Mouse (Mus musculus): Measurements from ENCODE around the gene Rapgef6.
A peak's percentile ranks its signal among the peaks of the same experiment; 100 is the strongest.

The Rapgef6 gene

GRCm38 (mm10) chr11:54522529-54523430, at the start of gene Rapgef6:
Gene Rapgef6, plus strand, starts transcription at chr11:54522847.
- DNase-seq (ENCODE audit: low read depth, low spot score), result peak; percentile 98

GRCm38 (mm10) chr11:54478414-54478813, 44.2 kb upstream of the Rapgef6 start:
- DNase-seq (ENCODE audit: low read depth, low spot score), result peak; percentile 13

- no peak for DNase-seq (ENCODE audit: low read depth, low spot score)
Measured at GRCm38 (mm10) chr11:54486041-54486440, 36.6 kb upstream of the Rapgef6 start.

- DNase-seq (ENCODE audit: low read depth, low spot score), result no peak
Measured at GRCm38 (mm10) chr11:54491946-54492558, 30.6 kb upstream of the Rapgef6 start.

- DNase-seq (ENCODE audit: low read depth, low spot score), result no peak
Measured at GRCm38 (mm10) chr11:54492559-54492958, 30.1 kb upstream of the Rapgef6 start.

GRCm38 (mm10) chr11:54499838-54500237, 22.8 kb upstream of the Rapgef6 start:
- DNase-seq (ENCODE audit: low read depth, low spot score), result no peak

GRCm38 (mm10) chr11:54502546-54503245, 20.0 kb upstream of the Rapgef6 start:
- no peak for DNase-seq (ENCODE audit: low read depth, low spot score)

GRCm38 (mm10) chr11:54513584-54513983, 9.1 kb upstream of the Rapgef6 start:
- DNase-seq (ENCODE audit: low read depth, low spot score), result no peak

GRCm38 (mm10) chr11:54521927-54522528, 619 bp upstream of the Rapgef6 start:
- DNase-seq (ENCODE audit: low read depth, low spot score), result peak; percentile 14

- DNase-seq (ENCODE audit: low read depth, low spot score), result no peak
Measured at GRCm38 (mm10) chr11:54523431-54524001, 869 bp downstream of the Rapgef6 start.

- no peak for DNase-seq (ENCODE audit: low read depth, low spot score)
Measured at GRCm38 (mm10) chr11:54528002-54528401, 5.4 kb downstream of the Rapgef6 start.

GRCm38 (mm10) chr11:54530391-54530790, 7.7 kb downstream of the Rapgef6 start:
- DNase-seq (ENCODE audit: low read depth, low spot score), result no peak

- no peak for DNase-seq (ENCODE audit: low read depth, low spot score)
Measured at GRCm38 (mm10) chr11:54530916-54531315, 8.3 kb downstream of the Rapgef6 start.

- DNase-seq (ENCODE audit: low read depth, low spot score), result no peak
Measured at GRCm38 (mm10) chr11:54533834-54534233, 11.2 kb downstream of the Rapgef6 start.

GRCm38 (mm10) chr11:54534871-54535270, 12.2 kb downstream of the Rapgef6 start:
- peak; percentile 58 for DNase-seq (ENCODE audit: low read depth, low spot score)

- no peak for DNase-seq (ENCODE audit: low read depth, low spot score)
Measured at GRCm38 (mm10) chr11:54539031-54539430, 16.4 kb downstream of the Rapgef6 start.

GRCm38 (mm10) chr11:54539486-54539885, 16.8 kb downstream of the Rapgef6 start:
- no peak for DNase-seq (ENCODE audit: low read depth, low spot score)

- no peak for DNase-seq (ENCODE audit: low read depth, low spot score)
Measured at GRCm38 (mm10) chr11:54540328-54540727, 17.7 kb downstream of the Rapgef6 start.

GRCm38 (mm10) chr11:54542414-54542813, 19.8 kb downstream of the Rapgef6 start:
- DNase-seq (ENCODE audit: low read depth, low spot score), result no peak

GRCm38 (mm10) chr11:54554970-54555369, 32.3 kb downstream of the Rapgef6 start:
- no peak for DNase-seq (ENCODE audit: low read depth, low spot score)

- DNase-seq (ENCODE audit: low read depth, low spot score), result no peak
Measured at GRCm38 (mm10) chr11:54562761-54563160, 40.1 kb downstream of the Rapgef6 start.

Measured in forelimb bud, embryonic 11.5 days (tissue).